Mouse (Mus musculus) T-helper 1 cell (primary cell): ENCODE measurements around the gene Cldn19.

Source experiments
- in situ Hi-C: fragments of 300-600 bp; cut with MboI, MseI; formaldehyde crosslinking; loops from one replicate; pipeline ENCODE4 v1.15.1; 2025; ENCODE audit warnings: high pct_unique_total_duplicates

Gene Cldn19

DNA sequence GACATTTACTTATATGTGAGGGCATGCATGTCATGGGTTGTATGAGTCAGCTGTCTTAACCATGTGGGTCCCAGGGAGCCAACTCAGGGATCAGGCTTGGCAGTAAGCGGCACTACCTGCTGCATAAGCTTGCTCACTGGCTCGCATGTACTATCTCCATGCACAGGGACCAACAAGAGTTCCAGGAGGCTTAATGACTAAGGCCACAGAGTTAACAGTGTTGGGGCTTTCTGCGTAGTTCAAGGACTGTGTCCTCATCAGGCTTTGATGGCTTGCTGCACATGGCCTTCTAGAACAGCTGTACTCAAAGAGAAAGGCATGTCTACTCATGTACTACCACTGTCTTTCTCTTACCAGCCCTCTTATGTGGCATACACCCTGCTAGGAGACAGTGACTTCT is 45.5 kb downstream of the Cldn19 start:
- in situ Hi-C loops: no loop called here

DNA sequence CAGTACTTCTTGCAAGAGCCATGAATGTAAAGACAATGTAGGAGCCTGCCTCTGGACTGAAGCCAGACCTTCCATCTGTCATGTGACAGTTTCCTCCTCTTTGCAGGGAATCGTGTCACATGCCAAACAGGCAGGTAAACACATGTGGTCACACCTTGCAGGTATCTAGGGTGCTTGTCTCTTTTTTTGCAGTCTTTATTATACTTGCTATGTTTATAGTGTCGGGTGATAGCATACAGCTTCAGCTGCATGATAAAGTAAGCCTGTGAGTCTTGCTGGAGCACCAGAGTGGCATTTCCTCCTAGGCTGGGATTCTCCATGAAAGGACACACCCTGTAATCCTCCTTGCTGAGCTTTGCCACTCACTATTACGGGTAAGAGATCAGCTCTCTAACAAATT is 46.6 kb downstream of the Cldn19 start:
- in situ Hi-C loops: no loop called here

DNA sequence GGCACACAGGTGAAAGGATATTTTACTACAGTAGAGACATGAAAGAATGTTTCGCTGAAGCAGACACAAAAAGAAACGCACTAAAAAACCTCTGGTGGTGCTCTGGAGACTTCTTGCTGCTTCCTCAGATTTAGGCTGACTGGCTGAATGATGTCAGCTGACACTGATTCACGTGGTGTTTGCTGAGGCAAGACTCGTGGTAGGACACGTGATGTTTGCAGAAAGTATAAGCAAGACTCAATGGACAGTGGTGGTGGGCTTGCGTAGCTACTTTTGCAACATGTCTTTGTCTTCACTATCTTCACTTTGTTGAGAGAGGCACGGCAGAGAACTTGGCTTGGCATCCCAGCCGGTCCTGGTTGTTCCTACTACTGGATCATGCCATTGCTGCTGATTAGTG is 48.1 kb downstream of the Cldn19 start:
- in situ Hi-C loops: no loop called here

DNA sequence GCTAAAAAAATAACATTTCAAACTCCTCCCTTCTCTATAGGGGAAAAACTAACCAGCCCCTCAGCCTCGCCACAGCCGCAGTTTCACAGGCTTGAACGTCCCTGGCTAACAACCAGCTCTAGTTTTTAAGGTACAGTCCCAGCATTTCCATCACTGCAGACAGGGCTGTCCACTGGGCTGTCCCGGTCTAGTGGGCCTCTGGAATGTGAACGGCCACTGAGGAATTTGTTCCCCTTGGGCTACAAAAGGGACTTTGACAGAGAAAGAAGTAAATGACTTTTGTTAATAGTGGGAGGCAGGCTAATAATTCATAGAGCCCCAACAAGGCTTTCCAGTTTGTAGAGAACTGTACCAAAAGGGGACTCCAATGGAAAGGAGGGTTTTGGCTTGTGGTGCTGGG is 50.2 kb downstream of the Cldn19 start:
- in situ Hi-C loops: no loop called here
